19 mouse cellular contexts compared by ENCODE assay signal in genomic region chr6:3850146-3850545, GRCm38 (mm10).
"Had no signal": no experiment of that assay in that cellular context is flagged by ENCODE, and none has a peak within 500 bp of the region (broad histone marks: within the 10 kb centered on the region; RNA-seq: fewer than 3 reads in every experiment).

No protein-coding gene starts in this region.

- H3K27ac ChIP-seq: kidney, postnatal 0 days; layer of hippocampus, adult 2 months; liver, embryonic 13.5 days; midbrain, embryonic 12.5 days; midbrain, embryonic 15.5 days; neural tube, embryonic 12.5 days; neural tube, embryonic 15.5 days; stomach, postnatal 0 days had no signal

- H3K9ac ChIP-seq: liver, embryonic 13.5 days; midbrain, embryonic 12.5 days; midbrain, embryonic 15.5 days; neural tube, embryonic 12.5 days; neural tube, embryonic 15.5 days had no signal

- H3K9me3 ChIP-seq: midbrain, embryonic 12.5 days; midbrain, embryonic 15.5 days; neural tube, embryonic 12.5 days; neural tube, embryonic 15.5 days had no signal

- H3K4me2 ChIP-seq: liver, embryonic 13.5 days; midbrain, embryonic 12.5 days; midbrain, embryonic 15.5 days; neural tube, embryonic 12.5 days; neural tube, embryonic 15.5 days had no signal

- H3K4me1 ChIP-seq: liver, embryonic 13.5 days; midbrain, embryonic 12.5 days; midbrain, embryonic 15.5 days; neural tube, embryonic 12.5 days; neural tube, embryonic 15.5 days had no signal

- DNase-seq: kidney, postnatal 25 days; layer of hippocampus, adult 9-11 months; liver, embryonic 13.5 days; lung, adult 2 months; lung, postnatal 14 days; lung, postnatal 4 days; right cerebral cortex, adult 18-20 months; right cerebral cortex, postnatal 14 days; right cerebral cortex, postnatal 4 days; thymus, adult 2 months; thymus, postnatal 14 days; thymus, postnatal 4 days had no signal

- H3K36me3 ChIP-seq: liver, embryonic 13.5 days; midbrain, embryonic 12.5 days; midbrain, embryonic 15.5 days; neural tube, embryonic 12.5 days; neural tube, embryonic 15.5 days had no signal

- H3K27me3 ChIP-seq: liver, embryonic 13.5 days; midbrain, embryonic 12.5 days; midbrain, embryonic 15.5 days; neural tube, embryonic 12.5 days; neural tube, embryonic 15.5 days had no signal

- H3K4me3 ChIP-seq: layer of hippocampus, adult 2 months; liver, embryonic 13.5 days; midbrain, embryonic 12.5 days; midbrain, embryonic 15.5 days; neural tube, embryonic 12.5 days; neural tube, embryonic 15.5 days had no signal

- ATAC-seq: midbrain, embryonic 15.5 days had no signal
